Mouse (Mus musculus): Measurements from ENCODE around the gene Eno2.

Gene Eno2

DNA sequence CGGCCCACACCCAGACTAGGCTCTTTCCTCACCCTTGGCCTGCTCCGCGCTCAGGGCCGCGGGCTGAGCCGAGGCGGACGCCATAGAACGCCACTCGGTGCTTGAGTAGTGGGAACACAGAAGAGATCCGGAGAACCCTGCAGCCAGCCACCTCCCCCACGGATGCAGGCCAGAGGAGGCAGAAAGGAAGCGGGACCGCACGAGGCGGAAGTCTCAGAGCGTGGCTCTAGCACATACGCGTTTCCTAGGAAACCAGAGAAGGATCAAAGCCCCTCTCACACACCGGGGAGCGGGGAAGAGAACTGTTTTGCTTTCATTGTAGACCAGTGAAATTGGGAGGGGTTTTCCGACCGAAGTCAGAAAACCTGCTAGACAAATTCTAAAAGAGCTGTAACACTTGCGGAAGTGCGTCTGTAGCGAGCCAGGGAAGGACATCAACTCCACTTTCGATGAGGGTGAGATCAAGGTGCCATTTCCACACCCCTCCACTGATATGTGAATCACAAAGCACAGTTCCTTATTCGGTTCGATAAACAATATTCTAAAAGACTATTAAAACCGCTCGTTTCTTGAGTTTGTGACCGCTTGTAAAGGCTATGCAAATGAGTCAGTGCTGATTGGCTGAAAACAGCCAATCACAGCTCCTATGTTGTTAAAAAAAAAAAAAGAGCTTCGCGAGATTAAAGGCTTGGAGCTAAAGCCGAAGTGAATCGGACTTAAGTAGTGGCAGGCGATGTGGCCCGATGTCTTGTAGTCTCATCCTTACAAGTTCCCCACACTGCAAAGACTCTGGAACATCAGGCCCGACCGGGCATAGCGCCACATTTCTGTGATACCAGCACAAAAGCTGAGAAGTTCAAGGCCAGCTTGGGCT lies 28.3 kb downstream of the Eno2 start, which contains the start of gene Grcc10:
Gene Grcc10, minus strand, starts transcription at position 487 of the 874 bp plus-strand sequence.
- in situ Hi-C loops (cut with MseI, MboI): no loop called here

GRCm38 (mm10) chr6:124740211-124740887 lies 29.1 kb downstream of the Eno2 start:
- in situ Hi-C loops (cut with MseI, MboI): no loop called here

DNA sequence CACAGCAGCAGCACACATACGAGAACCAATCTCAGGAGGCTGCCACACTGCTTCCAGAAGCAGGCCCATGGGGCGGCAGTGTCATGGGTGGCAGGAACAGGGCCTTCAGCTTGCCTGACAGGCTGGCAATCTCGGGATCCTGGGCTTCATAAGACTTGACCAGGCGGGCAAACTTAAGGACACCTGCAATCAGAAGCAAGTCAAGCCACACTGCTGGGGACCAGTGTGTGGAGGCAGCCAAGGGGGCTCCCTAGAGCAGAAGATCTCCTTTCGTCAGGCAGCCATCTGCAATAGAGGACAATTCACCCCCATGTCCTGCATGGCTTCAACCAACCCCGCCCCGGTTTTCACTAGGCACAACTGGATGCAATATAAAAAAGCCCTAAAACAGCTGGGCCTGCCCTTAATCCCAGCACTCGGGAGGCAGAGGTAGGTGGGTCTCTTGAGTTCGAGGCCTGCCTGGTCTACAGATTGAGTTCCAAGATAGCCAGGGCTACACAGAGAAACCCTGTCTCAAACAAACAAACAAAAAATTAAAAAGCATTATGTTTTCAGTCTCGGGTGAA lies 30.2 kb downstream of the Eno2 start:
- in situ Hi-C loops (cut with MseI, MboI): no loop called here

DNA sequence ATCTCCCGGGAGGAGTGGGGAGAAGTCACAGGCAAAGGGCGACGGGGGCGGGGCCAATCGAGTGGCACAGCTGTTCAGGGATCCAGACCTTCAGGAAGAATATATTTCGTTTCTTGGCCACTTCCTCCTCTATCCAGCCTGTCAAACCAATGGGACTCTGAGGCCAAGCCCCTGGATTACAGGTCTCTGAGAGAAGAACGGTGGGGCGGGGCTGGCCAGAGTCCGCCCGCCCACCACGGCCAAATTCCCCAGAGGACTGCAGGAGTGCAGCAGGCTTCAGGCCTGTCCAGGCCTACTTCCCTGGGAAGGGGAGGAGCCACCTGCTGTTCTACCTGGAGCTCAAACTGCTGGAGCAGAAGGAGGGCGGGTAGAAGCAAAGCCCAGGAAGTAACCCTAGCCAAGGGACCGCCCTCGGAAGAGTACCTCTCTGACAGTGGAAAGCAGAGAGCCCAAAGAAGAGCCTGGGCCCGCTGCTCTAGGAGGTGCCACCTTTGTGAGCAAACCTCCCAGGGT lies 30.9 kb downstream of the Eno2 start, which contains the start of gene Ptpn6:
Gene Ptpn6, minus strand, starts transcription at position 204 of the 513 bp plus-strand sequence.
- in situ Hi-C loops (cut with MseI, MboI): no loop called here

- in situ Hi-C loops (cut with MseI, MboI): no loop called here
Observed at GRCm38 (mm10) chr6:124737040-124737439, 32.4 kb downstream of the Eno2 start.

DNA sequence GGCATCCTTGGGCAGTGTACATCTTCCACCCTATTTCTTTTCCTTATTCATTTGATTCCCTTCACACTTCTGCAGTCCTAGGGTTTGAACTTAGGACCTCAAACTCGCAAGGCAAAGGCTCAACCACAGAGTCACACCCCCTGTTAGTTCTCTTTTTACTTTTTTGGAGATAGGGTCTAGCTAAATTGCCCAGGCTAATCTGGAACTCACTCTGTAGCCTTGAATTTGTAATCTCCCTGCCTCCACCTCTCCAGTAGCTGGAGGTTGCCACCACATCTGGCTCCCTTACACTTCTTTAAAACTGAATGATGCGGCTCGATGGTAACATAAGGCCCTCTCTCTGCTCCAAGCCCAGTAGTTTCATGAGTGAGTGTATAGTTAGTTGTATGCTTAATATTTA lies 35.1 kb downstream of the Eno2 start:
- in situ Hi-C loops (cut with MseI, MboI): no loop called here

DNA sequence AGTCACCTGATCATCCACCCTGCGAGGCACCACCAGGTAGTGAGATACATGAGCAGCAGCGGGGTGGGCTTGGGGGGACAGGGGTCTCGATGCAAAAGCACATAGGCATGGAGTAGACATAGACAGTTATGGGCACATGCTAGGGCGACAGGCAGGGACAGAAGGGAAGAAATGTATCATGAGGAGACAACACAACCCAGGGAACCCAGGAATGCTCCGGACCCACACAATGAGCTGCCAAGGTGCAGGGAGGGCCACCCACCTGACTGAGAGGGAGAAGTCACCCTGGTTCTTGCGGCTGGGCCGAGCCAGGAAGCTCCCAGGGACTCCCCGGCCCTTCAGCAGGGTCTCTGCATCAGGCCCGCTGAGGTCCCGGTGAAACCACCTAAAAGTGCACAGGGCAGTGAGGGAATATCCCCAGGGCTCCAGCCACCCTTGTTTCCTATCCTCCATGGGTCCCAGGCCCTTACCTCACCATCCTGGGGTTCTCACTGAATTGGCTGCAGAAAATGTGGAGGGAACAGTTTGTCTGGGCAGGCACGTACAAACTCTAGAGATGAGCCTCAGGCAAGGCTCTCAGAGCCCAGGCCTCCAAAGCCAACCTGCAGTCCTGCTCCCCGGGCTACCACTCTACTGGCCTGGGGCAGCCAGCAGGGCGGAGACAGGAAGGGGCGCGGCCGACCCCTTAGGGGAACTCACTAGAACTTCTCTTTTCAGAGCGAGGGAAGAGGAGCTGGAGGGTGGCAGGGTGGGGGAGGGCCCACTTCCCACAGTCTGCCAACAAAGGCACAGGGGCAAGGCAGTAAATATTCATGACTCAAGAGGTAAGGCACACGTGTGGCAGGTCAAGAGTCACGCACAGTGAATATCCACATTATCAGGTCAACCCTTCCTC lies 36.8 kb downstream of the Eno2 start:
- in situ Hi-C loops (cut with MseI, MboI): no loop called here

- in situ Hi-C loops (cut with MseI, MboI): no loop called here
Observed at GRCm38 (mm10) chr6:124731038-124731437, 38.4 kb downstream of the Eno2 start.

DNA sequence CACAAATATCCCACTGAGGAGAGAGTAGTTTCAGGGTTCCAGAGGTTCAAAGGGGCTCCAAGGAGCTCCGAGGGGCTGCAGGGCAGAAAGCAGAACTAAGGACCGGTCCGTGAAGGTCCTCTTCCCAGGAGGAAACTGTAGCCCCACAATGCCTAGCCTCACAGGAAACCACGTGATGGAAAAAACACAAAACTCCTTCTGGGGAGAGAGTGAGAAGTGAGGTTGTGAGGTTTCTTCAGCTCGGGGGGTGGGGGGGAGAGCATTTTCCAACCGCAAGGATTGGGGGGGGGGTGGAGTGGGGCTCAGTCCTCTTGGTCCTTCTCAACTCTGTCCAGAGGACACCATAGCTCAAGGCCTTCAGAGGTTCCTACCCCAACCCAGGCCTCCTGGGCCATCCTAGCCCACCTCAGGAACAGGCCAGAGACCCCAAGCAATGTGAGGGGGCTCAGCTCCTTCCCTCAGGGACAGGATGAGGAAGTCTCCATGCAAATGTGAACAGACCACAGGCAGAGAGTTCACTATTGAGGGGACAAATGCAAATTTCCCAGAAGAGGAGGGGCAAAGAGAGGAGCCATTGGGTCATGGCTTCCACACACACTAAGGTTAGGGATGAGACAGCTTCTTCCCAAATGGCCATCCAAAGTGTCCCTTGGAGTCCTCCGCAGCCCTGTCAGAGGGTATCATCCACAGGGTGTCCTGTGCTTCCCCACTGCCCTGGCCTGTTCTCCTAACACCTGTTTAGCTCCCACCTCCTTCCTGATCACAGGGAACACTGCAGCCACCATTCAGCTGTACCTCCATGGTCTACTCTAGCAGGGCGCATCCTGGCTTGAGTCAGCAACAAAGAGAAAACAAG lies 39.4 kb downstream of the Eno2 start:
- in situ Hi-C loops (cut with MseI, MboI): no loop called here

GRCm38 (mm10) chr6:124728621-124729020 lies 40.9 kb downstream of the Eno2 start:
- in situ Hi-C loops (cut with MseI, MboI): no loop called here

- in situ Hi-C loops (cut with MseI, MboI): no loop called here
Observed at GRCm38 (mm10) chr6:124724472-124724871, 45.0 kb downstream of the Eno2 start.

- in situ Hi-C loops (cut with MseI, MboI): no loop called here
Observed at GRCm38 (mm10) chr6:124723541-124723940, 45.9 kb downstream of the Eno2 start.

DNA sequence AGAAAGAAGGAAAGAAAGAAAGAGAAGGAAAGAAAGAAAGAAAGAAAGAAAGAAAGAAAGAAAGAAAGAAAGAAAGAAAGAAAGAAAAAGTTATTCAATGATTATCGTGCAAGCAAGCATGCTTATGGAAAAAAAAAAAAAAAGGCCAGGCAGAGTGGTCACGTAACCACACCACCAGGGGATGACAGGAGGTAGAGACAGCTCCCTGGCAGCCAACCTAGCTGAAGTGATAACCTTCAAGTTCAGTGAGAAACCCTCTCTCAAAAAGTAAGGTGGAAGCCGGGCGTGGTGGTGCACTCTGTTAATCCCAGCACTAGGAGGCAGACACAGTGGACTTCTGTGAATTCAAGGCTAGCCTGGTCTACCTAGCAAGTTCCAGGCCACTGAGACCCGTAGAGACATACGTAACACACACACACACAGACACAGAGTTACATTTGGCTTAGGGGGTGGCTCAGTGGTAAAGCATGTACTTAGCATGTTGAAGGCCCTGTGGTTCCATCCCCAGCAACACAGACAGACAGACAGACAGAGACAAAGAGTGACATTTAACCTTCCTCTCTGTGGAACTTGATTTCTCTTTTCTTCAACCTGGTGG lies 46.5 kb downstream of the Eno2 start:
- in situ Hi-C loops (cut with MseI, MboI): no loop called here

- in situ Hi-C loops (cut with MseI, MboI): no loop called here
Observed at GRCm38 (mm10) chr6:124720904-124721303, 48.6 kb downstream of the Eno2 start.

GRCm38 (mm10) chr6:124719354-124719978 lies 50.0 kb downstream of the Eno2 start:
- in situ Hi-C loops (cut with MseI, MboI): no loop called here

GRCm38 (mm10) chr6:124718703-124719102 lies 50.8 kb downstream of the Eno2 start:
- in situ Hi-C loops (cut with MseI, MboI): no loop called here

DNA sequence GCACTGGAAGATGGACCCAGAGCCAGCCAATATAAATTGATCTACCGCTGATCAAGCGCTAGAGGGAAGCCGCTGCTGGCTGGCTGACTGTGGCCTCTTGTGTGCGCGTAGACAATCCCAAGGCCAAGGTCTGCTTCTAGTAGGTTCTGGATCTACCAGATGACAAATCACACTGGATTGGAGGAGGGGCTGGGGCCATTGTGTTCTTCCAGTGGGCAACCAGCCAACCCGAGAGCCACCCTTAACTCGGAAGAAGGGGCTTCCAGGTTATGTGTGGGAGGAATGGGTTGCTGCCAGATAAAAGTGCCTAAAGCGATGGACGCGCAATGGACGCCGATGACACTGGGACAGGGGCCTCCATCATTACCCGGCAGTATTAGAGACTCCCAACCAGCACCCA lies 51.5 kb downstream of the Eno2 start:
- in situ Hi-C loops (cut with MseI, MboI): no loop called here

GRCm38 (mm10) chr6:124716864-124717490 lies 52.5 kb downstream of the Eno2 start:
- in situ Hi-C loops (cut with MseI, MboI): no loop called here

- in situ Hi-C loops (cut with MseI, MboI): no loop called here
Observed at GRCm38 (mm10) chr6:124712918-124713317, 56.6 kb downstream of the Eno2 start.
